Mouse (Mus musculus): Measurements from ENCODE around the gene Hivep3. TPM values are rescaled to one million over a fixed set of nuclear protein-coding genes. Genes with fewer than 3 reads are reported as not detected.

Gene Hivep3
- total and polyA plus RNA-seq, 3 experiments, result not detected

- no peaks in the 10 kb centered on the region for H3K4me1 ChIP-seq (ENCODE audit: control insufficient read depth in 1 of 2, insufficient read depth in 2 of 2, low read length in 2 of 2)
- no peak overlapping the region for H3K27ac ChIP-seq (ENCODE audit: control insufficient read depth, low read depth, low read length)
- DNase-seq (ENCODE audit: low read depth, low spot score), result no peak
- no peak for TF ChIP-seq TCF12 (IDR thresholded peaks at IDR 0.05; ENCODE audit: low read depth, low read length)
- no peak overlapping the region for H3K4me3 ChIP-seq (ENCODE audit: control insufficient read depth in 1 of 2, insufficient read depth in 1 of 2, low read depth in 2 of 2, low read length in 2 of 2)
- no peak overlapping the region for H3K9ac ChIP-seq (ENCODE audit: control insufficient read depth, low read depth, low read length, poor library complexity, severe bottlenecking)
- H3K9me3 ChIP-seq (replicated peaks; ENCODE audit: insufficient read depth, low read length), result no peaks in the 10 kb centered on the region
- H3K27me3 ChIP-seq (ENCODE audit: control insufficient read depth in 1 of 2, insufficient read depth in 2 of 2, low read length in 2 of 2), result no peaks in the 10 kb centered on the region
- H3K79me2 ChIP-seq (ENCODE audit: control insufficient read depth, insufficient read depth, low read length, poor library complexity), result no peaks in the 10 kb centered on the region
- H3K36me3 ChIP-seq (ENCODE audit: control insufficient read depth in 1 of 2, insufficient read depth in 2 of 2, low read length in 2 of 2), result no peaks in the 10 kb centered on the region
Measured at GRCm38 (mm10) chr4:119788746-119789145, 55.2 kb downstream of the Hivep3 start.

- Histone ChIP-seq H3K36me3 (ENCODE audit: control insufficient read depth in 1 of 2, insufficient read depth in 2 of 2, low read length in 2 of 2) (no peaks in the 10 kb centered on the region), H3K4me1 (ENCODE audit: control insufficient read depth in 1 of 2, insufficient read depth in 2 of 2, low read length in 2 of 2) (no peaks in the 10 kb centered on the region), H3K27me3 (ENCODE audit: control insufficient read depth in 1 of 2, insufficient read depth in 2 of 2, low read length in 2 of 2) (no peaks in the 10 kb centered on the region), H3K9me3 (replicated peaks; ENCODE audit: insufficient read depth, low read length) (no peaks in the 10 kb centered on the region), H3K79me2 (ENCODE audit: control insufficient read depth, insufficient read depth, low read length, poor library complexity) (no peaks in the 10 kb centered on the region), H3K27ac (ENCODE audit: control insufficient read depth, low read depth, low read length) (no peak overlapping the region), H3K9ac (ENCODE audit: control insufficient read depth, low read depth, low read length, poor library complexity, severe bottlenecking) (no peak overlapping the region), H3K4me3 (ENCODE audit: control insufficient read depth in 1 of 2, insufficient read depth in 1 of 2, low read depth in 2 of 2, low read length in 2 of 2) (no peak overlapping the region)
- no peak for TF ChIP-seq ZNF384 (IDR thresholded peaks at IDR 0.05; ENCODE audit: low read depth, low read length)
- TF ChIP-seq MYC (IDR thresholded peaks at IDR 0.05; ENCODE audit: low read depth, low read length), result no peak
- no peak for TF ChIP-seq GABPA (IDR thresholded peaks at IDR 0.05; ENCODE audit: low read depth, low read length)
- TF ChIP-seq MXI1 (IDR thresholded peaks at IDR 0.05; ENCODE audit: low read depth, low read length), result no peak
- TF ChIP-seq ETS1 (IDR thresholded peaks at IDR 0.05; ENCODE audit: low read depth, low read length), result no peak
- TF ChIP-seq SIN3A (IDR thresholded peaks at IDR 0.05; ENCODE audit: low read length), result no peak
- no peak for TF ChIP-seq ZC3H11A (IDR thresholded peaks at IDR 0.05; ENCODE audit: low read depth, low read length)
- no peak for TF ChIP-seq RCOR1 (IDR thresholded peaks at IDR 0.05; ENCODE audit: low read depth, low read length)
- no peak for TF ChIP-seq POLR2AphosphoS5 (IDR thresholded peaks at IDR 0.05; ENCODE audit: borderline replicate concordance, low read depth, low read length)
- DNase-seq (ENCODE audit: low read depth, low spot score), result no peak
Measured at GRCm38 (mm10) chr4:119789495-119790148, 56.0 kb downstream of the Hivep3 start.

GRCm38 (mm10) chr4:119798891-119799290 is 65.3 kb downstream of the Hivep3 start:
- H3K9me3 ChIP-seq (replicated peaks; ENCODE audit: insufficient read depth, low read length), result no peaks in the 10 kb centered on the region
- H3K27me3 ChIP-seq (ENCODE audit: control insufficient read depth in 1 of 2, insufficient read depth in 2 of 2, low read length in 2 of 2), result no peaks in the 10 kb centered on the region
- H3K27ac ChIP-seq (ENCODE audit: control insufficient read depth, low read depth, low read length), result no peak overlapping the region
- H3K36me3 ChIP-seq (ENCODE audit: control insufficient read depth in 1 of 2, insufficient read depth in 2 of 2, low read length in 2 of 2), result no peaks in the 10 kb centered on the region
- no peaks in the 10 kb centered on the region for H3K4me1 ChIP-seq (ENCODE audit: control insufficient read depth in 1 of 2, insufficient read depth in 2 of 2, low read length in 2 of 2)
- TF ChIP-seq RCOR1 (IDR thresholded peaks at IDR 0.05; ENCODE audit: low read depth, low read length), result no peak
- no peak for TF ChIP-seq SIN3A (IDR thresholded peaks at IDR 0.05; ENCODE audit: low read length)
- no peak for TF ChIP-seq MAFK (IDR thresholded peaks at IDR 0.05; ENCODE audit: borderline replicate concordance, low read depth, low read length)
- no peak for TF ChIP-seq TBP (IDR thresholded peaks at IDR 0.05; ENCODE audit: low read depth, low read length)
- no peak for TF ChIP-seq ELF1 (IDR thresholded peaks at IDR 0.05; ENCODE audit: low read depth, low read length)
- TF ChIP-seq NELFE (IDR thresholded peaks at IDR 0.05; ENCODE audit: low read depth, low read length), result no peak
- TF ChIP-seq MYC (IDR thresholded peaks at IDR 0.05; ENCODE audit: low read depth, low read length), result no peak
- no peak for TF ChIP-seq HCFC1 (IDR thresholded peaks at IDR 0.05; ENCODE audit: low read depth, low read length)
- TF ChIP-seq ZKSCAN1 (IDR thresholded peaks at IDR 0.05; ENCODE audit: low read depth, low read length), result no peak
- no peaks in the 10 kb centered on the region for H3K79me2 ChIP-seq (ENCODE audit: control insufficient read depth, insufficient read depth, low read length, poor library complexity)
- no peak for DNase-seq (ENCODE audit: low read depth, low spot score)
- H3K4me3 ChIP-seq (ENCODE audit: control insufficient read depth in 1 of 2, insufficient read depth in 1 of 2, low read depth in 2 of 2, low read length in 2 of 2), result no peak overlapping the region
- no peak overlapping the region for H3K9ac ChIP-seq (ENCODE audit: control insufficient read depth, low read depth, low read length, poor library complexity, severe bottlenecking)

Data from MEL (cell line).